ENCODE assay signal across 16 mouse cellular contexts in the genomic region with DNA sequence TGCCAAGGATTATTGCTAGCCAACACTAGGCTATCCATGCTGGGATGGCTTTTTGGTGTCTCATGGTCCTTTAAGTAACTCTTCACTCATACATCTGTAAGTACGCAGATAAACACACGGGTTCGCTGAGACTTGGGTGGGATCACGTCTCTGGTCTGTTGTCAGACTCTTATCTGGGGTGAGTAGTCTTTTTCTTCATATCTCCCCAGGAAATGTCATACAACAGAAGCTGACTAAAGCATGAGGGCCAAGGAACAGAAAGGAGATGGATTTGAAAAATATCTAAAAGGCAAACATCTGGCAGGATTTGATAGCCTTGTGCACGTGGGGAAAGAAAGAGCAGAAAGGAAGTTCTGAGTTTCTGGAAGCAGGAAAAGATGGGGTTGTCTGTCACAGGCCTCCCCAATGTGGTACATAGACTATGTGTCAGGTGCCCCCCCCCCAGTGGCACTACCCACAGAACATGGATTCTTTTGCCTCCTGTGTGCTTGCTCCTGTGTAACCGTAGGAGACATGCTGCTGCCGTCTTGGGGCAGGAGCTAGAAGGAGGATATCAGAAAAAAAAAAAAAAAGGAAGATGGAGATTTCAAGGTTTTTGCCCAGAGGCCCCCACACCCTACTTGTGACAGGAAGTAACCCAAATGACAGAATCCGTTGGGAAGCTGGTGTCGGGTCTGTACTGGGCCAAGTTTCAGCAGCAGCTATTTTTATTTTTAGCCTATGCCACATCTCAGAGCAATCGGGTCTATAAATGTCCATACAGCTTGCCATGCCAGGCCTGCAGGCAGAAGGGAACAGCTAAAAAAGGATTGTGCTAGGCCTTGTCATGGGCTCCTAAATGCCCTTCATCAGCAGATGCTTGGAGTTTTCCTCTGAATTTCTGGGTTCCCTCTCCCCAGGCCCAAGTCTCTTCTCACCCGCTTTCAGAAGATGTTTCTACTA. TPM values are rescaled to one million over a fixed set of nuclear protein-coding genes. Genes with fewer than 3 reads are reported as not detected.
DNase-seq lines count a peak whose midpoint lies in the region; ATAC-seq and TF ChIP-seq lines count a peak whose summit lies in the region.
"Had no signal": no experiment of that assay in that cellular context is flagged by ENCODE, and none has a peak within 500 bp of the region (broad histone marks: within the 10 kb centered on the region; RNA-seq: fewer than 3 reads in every experiment).

No protein-coding gene starts in this region.

- ATAC-seq in intestine, embryonic 16.5 days = peak; percentile 42; the same call in 1 of the 2 replicates
- no peak for ATAC-seq in intestine, postnatal 0 days
- no peak; the same call in 1 of the 2 replicates for ATAC-seq in heart, embryonic 15.5 days (replicated peaks; ENCODE audit: insufficient number of reproducible peaks, insufficient read depth, low FRiP score, low read depth)
- ATAC-seq in megakaryocyte, adult 5-6 weeks (ENCODE audit: poor library complexity, severe bottlenecking) = peak; percentile 64
- ATAC-seq in activated CD4-positive, CD25-positive, alpha-beta regulatory T cell, adult 4 months = no peak
- ATAC-seq: forebrain, embryonic 15.5 days; hindbrain, embryonic 16.5 days had no signal

- H3K9ac ChIP-seq in intestine, embryonic 16.5 days (ENCODE audit: low read depth, low read length) = no peak overlapping the region
- H3K9ac ChIP-seq in intestine, postnatal 0 days (ENCODE audit: low read depth, low read length) = no peak overlapping the region
- no peak overlapping the region for H3K9ac ChIP-seq in heart, embryonic 15.5 days
- H3K9ac ChIP-seq: forebrain, embryonic 15.5 days; midbrain, embryonic 12.5 days; neural tube, embryonic 12.5 days had no signal

- no peaks in the 10 kb centered on the region for H3K4me1 ChIP-seq in intestine, embryonic 16.5 days (ENCODE audit: control insufficient read depth, insufficient read depth, low read length)
- no peaks in the 10 kb centered on the region for H3K4me1 ChIP-seq in intestine, postnatal 0 days (replicated peaks; ENCODE audit: control insufficient read depth, insufficient read depth, low read length)
- peaks cover 8% of the 10 kb centered on the region for H3K4me1 ChIP-seq in heart, embryonic 15.5 days (replicated peaks)
- H3K4me1 ChIP-seq: embryonic facial prominence, embryonic 10.5 days; forebrain, embryonic 15.5 days; midbrain, embryonic 12.5 days; neural tube, embryonic 12.5 days had no signal

- no peaks in the 10 kb centered on the region for H3K9me3 ChIP-seq in intestine, embryonic 16.5 days (ENCODE audit: control insufficient read depth, low read length)
- H3K9me3 ChIP-seq in intestine, postnatal 0 days (ENCODE audit: control insufficient read depth) = no peaks in the 10 kb centered on the region
- H3K9me3 ChIP-seq in heart, embryonic 15.5 days (replicated peaks) = no peaks in the 10 kb centered on the region
- H3K9me3 ChIP-seq: embryonic facial prominence, embryonic 10.5 days; forebrain, embryonic 15.5 days; midbrain, embryonic 12.5 days; neural tube, embryonic 12.5 days had no signal

- H3K27ac ChIP-seq in intestine, embryonic 16.5 days (ENCODE audit: low read length) = no peak overlapping the region
- no peak overlapping the region for H3K27ac ChIP-seq in intestine, postnatal 0 days (ENCODE audit: low read depth, low read length)
- H3K27ac ChIP-seq in heart, embryonic 15.5 days = peak overlapping the region; percentile 77
- H3K27ac ChIP-seq: embryonic facial prominence, embryonic 10.5 days; forebrain, embryonic 15.5 days; midbrain, embryonic 12.5 days; neural tube, embryonic 12.5 days had no signal

- 69% methylated on average over 11 of the region's 11 CpGs for WGBS in intestine, embryonic 16.5 days
- WGBS in intestine, postnatal 0 days = 73% methylated on average over 11 of the region's 11 CpGs
- 41% methylated on average over 11 of the region's 11 CpGs for WGBS in heart, embryonic 15.5 days

- DNase-seq in c-Kit-positive CD71-positive TER-119-negative erythroid progenitor cells, embryonic 14.5 days (ENCODE audit: low read depth) = peak; percentile 63
- DNase-seq in kidney, adult 11 months = no peak
- no peak for DNase-seq in embryo, embryonic 11 days
- DNase-seq: cerebellum, adult 11-12 months; kidney, postnatal 14 days; lung, adult 2 months had no signal

- H3K27me3 ChIP-seq in intestine, embryonic 16.5 days (replicated peaks; ENCODE audit: control insufficient read depth, insufficient read depth, low read length) = no peaks in the 10 kb centered on the region
- H3K27me3 ChIP-seq in intestine, postnatal 0 days (replicated peaks; ENCODE audit: control insufficient read depth, insufficient read depth, low read length) = no peaks in the 10 kb centered on the region
- H3K27me3 ChIP-seq in heart, embryonic 15.5 days = no peaks in the 10 kb centered on the region
- H3K27me3 ChIP-seq: forebrain, embryonic 15.5 days; midbrain, embryonic 12.5 days; neural tube, embryonic 12.5 days had no signal

- H3K4me3 ChIP-seq in intestine, embryonic 16.5 days (ENCODE audit: low read length) = no peak overlapping the region
- no peak overlapping the region for H3K4me3 ChIP-seq in intestine, postnatal 0 days (ENCODE audit: low read depth, low read length)
- H3K4me3 ChIP-seq in heart, embryonic 15.5 days = no peak overlapping the region
- H3K4me3 ChIP-seq: embryonic facial prominence, embryonic 10.5 days; forebrain, embryonic 15.5 days; midbrain, embryonic 12.5 days; neural tube, embryonic 12.5 days had no signal

- TF ChIP-seq CTCF in intestine, postnatal 0 days (IDR thresholded peaks at IDR 0.05; ENCODE audit: low read depth) = no peak

- H3K36me3 ChIP-seq in intestine, embryonic 16.5 days (ENCODE audit: control insufficient read depth, insufficient read depth, low read length) = no peaks in the 10 kb centered on the region
- no peaks in the 10 kb centered on the region for H3K36me3 ChIP-seq in intestine, postnatal 0 days (ENCODE audit: control insufficient read depth, insufficient read depth)
- no peaks in the 10 kb centered on the region for H3K36me3 ChIP-seq in heart, embryonic 15.5 days
- H3K36me3 ChIP-seq: embryonic facial prominence, embryonic 10.5 days; forebrain, embryonic 15.5 days; midbrain, embryonic 12.5 days; neural tube, embryonic 12.5 days had no signal

- H3K4me2 ChIP-seq in intestine, embryonic 16.5 days (ENCODE audit: low read depth, low read length) = no peak overlapping the region
- H3K4me2 ChIP-seq in intestine, postnatal 0 days (replicated peaks; ENCODE audit: low read depth) = no peak overlapping the region
- no peak overlapping the region for H3K4me2 ChIP-seq in heart, embryonic 15.5 days
- H3K4me2 ChIP-seq: forebrain, embryonic 15.5 days; midbrain, embryonic 12.5 days; neural tube, embryonic 12.5 days had no signal

RNA-seq across cellular contexts. Expression of gene Gm2174, which starts 1.0 kb away (rescaled TPM):
- polyA plus RNA-seq in intestine, embryonic 16.5 days (2015; fragmentation: Nextera tagmentation; extraction: Ambion mirVana) = 2.0 and 2.8 TPM in 2 replicates
- 0.69 and 0.77 TPM in 2 replicates for polyA plus RNA-seq in intestine, postnatal 0 days (2015; fragmentation: Nextera tagmentation; extraction: Ambion mirVana)
- polyA plus RNA-seq in heart, embryonic 15.5 days (2015; fragmentation: Nextera tagmentation; extraction: Ambion mirVana) = 2.1 and 2.9 TPM in 2 replicates
- total RNA-seq in megakaryocyte, adult 5-6 weeks (2015) = not detected in 2 replicates
- total RNA-seq in megakaryocyte, adult 5-6 weeks (2017) = 42.8 and 90.9 TPM in 2 replicates
- 10 to 100 TPM in 1 of 2 experiments, 1 to 10 TPM in 1; 2.2 to 15.6 TPM for polyA plus RNA-seq in activated CD4-positive, CD25-positive, alpha-beta regulatory T cell, adult 4 months (2017; shearing (Covaris generic))
- polyA plus RNA-seq: forebrain, embryonic 15.5 days; lung, adult 2 months; midbrain, embryonic 12.5 days had no signal

RNA-seq across cellular contexts. Expression of gene Ints6l, which starts 7.9 kb away (rescaled TPM):
- polyA plus RNA-seq in intestine, embryonic 16.5 days (2015; fragmentation: Nextera tagmentation; extraction: Ambion mirVana) = 21.0 and 21.4 TPM in 2 replicates
- 12.7 and 13.9 TPM in 2 replicates for polyA plus RNA-seq in intestine, postnatal 0 days (2015; fragmentation: Nextera tagmentation; extraction: Ambion mirVana)
- polyA plus RNA-seq in heart, embryonic 15.5 days (2015; fragmentation: Nextera tagmentation; extraction: Ambion mirVana) = 16.2 and 17.2 TPM in 2 replicates
- 155 and 175 TPM in 2 replicates for total RNA-seq in megakaryocyte, adult 5-6 weeks (2015)
- total RNA-seq in megakaryocyte, adult 5-6 weeks (2017) = 106 and 114 TPM in 2 replicates
- 10 to 100 TPM; 23.4 to 26.6 TPM for polyA plus RNA-seq in activated CD4-positive, CD25-positive, alpha-beta regulatory T cell, adult 4 months (2017; shearing (Covaris generic))

Comparison
In these comparisons a context has a peak if more than half of its experiments do, and no peak if none do; other contexts are left out.
1. ATAC-seq: peak in intestine, embryonic 16.5 days (single experiment) and megakaryocyte, adult 5-6 weeks (single experiment); none in intestine, postnatal 0 days (single experiment), heart, embryonic 15.5 days (single experiment) and activated CD4-positive, CD25-positive, alpha-beta regulatory T cell, adult 4 months (single experiment).